Mouse (Mus musculus) ES-E14 (cell line): ENCODE data around the gene Ces1b. TPM values are rescaled to one million over a fixed set of nuclear protein-coding genes. Genes with fewer than 3 reads are reported as not detected.

Experiments
- DNase-seq: peaks from one replicate; pipeline ENCODE4 v3.0.0-alpha.2; 2013; ENCODE audit warnings: low read depth, low spot score
- H3K27ac ChIP-seq: 2 replicates; pipeline ENCODE4 v1.5.1; 2012; ENCODE audit warnings: low read depth, mild to moderate bottlenecking, low read length, moderate library complexity, mixed read lengths; ENCODE audit not compliant: poor library complexity, insufficient read depth, severe bottlenecking
- H3K36me3 ChIP-seq: 2 replicates; pipeline ENCODE4 v1.6.1; 2012; ENCODE audit warnings: mild to moderate bottlenecking, low read length, moderate library complexity, mixed read lengths; ENCODE audit not compliant: control insufficient read depth, poor library complexity, insufficient read depth, severe bottlenecking
- H3K4me1 ChIP-seq, 2 experiments: fragments of 150-350 bp in 1 of 2; sonication (generic) in 1 of 2; 2 replicates each; pipeline ENCODE4 v1.6.1; 2012; ENCODE audit warnings: low read length in 2 of 2, mild to moderate bottlenecking in 1 of 2, mixed read lengths in 1 of 2; ENCODE audit not compliant: control insufficient read depth in 2 of 2, insufficient read depth in 2 of 2, poor library complexity in 1 of 2
- H3K4me3 ChIP-seq, 2 experiments: fragments of 150-350 bp in 1 of 2; sonication (generic) in 1 of 2; 2 replicates each; pipeline ENCODE4 v1.5.1; 2012; ENCODE audit warnings: low read length in 2 of 2, low read depth in 1 of 2, mild to moderate bottlenecking in 1 of 2, mixed read lengths in 1 of 2; ENCODE audit not compliant: insufficient read depth in 1 of 2, poor library complexity in 1 of 2, severe bottlenecking in 1 of 2
- H3K9ac ChIP-seq: 2 replicates; pipeline ENCODE4 v1.6.1; 2012; ENCODE audit warnings: low read depth, mild to moderate bottlenecking, low read length, mixed read lengths; ENCODE audit not compliant: poor library complexity, insufficient read depth, severe bottlenecking
- H3K9me3 ChIP-seq: fragments of 150-350 bp; sonication (generic); 2 replicates; pipeline ENCODE4 v1.6.1; 2012; ENCODE audit warnings: low read depth, mild to moderate bottlenecking, low read length; ENCODE audit not compliant: control insufficient read depth, insufficient read depth
- CHD2 ChIP-seq: IDR thresholded peaks from 2 replicates; pipeline ENCODE4 v1.6.1; 2014; ENCODE audit warnings: mild to moderate bottlenecking, low read depth, low read length, inconsistent platforms
- HCFC1 ChIP-seq: IDR thresholded peaks from 2 replicates; pipeline ENCODE4 v1.6.1; 2012; ENCODE audit warnings: low read length, inconsistent platforms, borderline replicate concordance; ENCODE audit not compliant: insufficient read depth
- MAFK ChIP-seq: IDR thresholded peaks from 2 replicates; pipeline ENCODE4 v1.6.1; 2014; ENCODE audit warnings: mild to moderate bottlenecking, low read depth, low read length, inconsistent platforms; ENCODE audit not compliant: insufficient read depth
- ZC3H11A ChIP-seq: IDR thresholded peaks from 2 replicates; pipeline ENCODE4 v1.6.1; 2012; ENCODE audit warnings: low read depth, mild to moderate bottlenecking, inconsistent platforms, low read length, borderline replicate concordance
- ZNF384 ChIP-seq: IDR thresholded peaks from 2 replicates; pipeline ENCODE4 v1.6.1; 2012; ENCODE audit warnings: low read depth, low read length, inconsistent platforms
- in situ Hi-C, 2 experiments: fragments of 600-800 bp; cut with MboI; formaldehyde crosslinking; loops; one replicate each; pipeline ENCODE4 v1.15.1; 2025; ENCODE audit warnings: low sequenced_read_pairs in 2 of 2, inconsistent platforms in 1 of 2; ENCODE audit not compliant: unreplicated experiment in 2 of 2
- total RNA-seq: library from RNA; depleted of rRNA; stranded (reverse); fragments of 300-350 nt; gene quantifications from 2 replicates; pipeline ENCODE4 v1.2.3, GENCODE M21; 2012

The Ces1b gene
- total RNA-seq, 1 experiment: 0.18 TPM

GRCm38 (mm10) chr8:93055238-93055637, 24.6 kb downstream of the Ces1b start:
- no peak overlapping the region for H3K9ac ChIP-seq
- no peak overlapping the region for H3K4me3 ChIP-seq
- no peak for TF ChIP-seq MAFK
- TF ChIP-seq HCFC1: no peak
- TF ChIP-seq ZNF384: no peak
- no peak for TF ChIP-seq ZC3H11A
- TF ChIP-seq CHD2: no peak
- H3K9me3 ChIP-seq: no peaks in the 10 kb centered on the region
- H3K4me1 ChIP-seq: peaks cover 0 to 2% of the 10 kb centered on the region in 2 experiments; a peak in 1 of 4 replicates
- H3K36me3 ChIP-seq: no peaks in the 10 kb centered on the region
- DNase-seq: no peak
- in situ Hi-C loops: loop anchor here in 1 of 2 experiments (5.0 kb wide), 1 partner anchor 42 kb away; no protein-coding TSS in a partner anchor
- no peak overlapping the region for H3K27ac ChIP-seq

- no peak overlapping the region for H3K27ac ChIP-seq
- TF ChIP-seq MAFK: no peak
- TF ChIP-seq CHD2: no peak
- TF ChIP-seq ZC3H11A: no peak
- TF ChIP-seq HCFC1: no peak
- TF ChIP-seq ZNF384: no peak
- no peak overlapping the region for H3K4me3 ChIP-seq
- DNase-seq: no peak
- H3K9ac ChIP-seq: no peak overlapping the region
- H3K36me3 ChIP-seq: no peaks in the 10 kb centered on the region
- H3K9me3 ChIP-seq: no peaks in the 10 kb centered on the region
- no peaks in the 10 kb centered on the region for H3K4me1 ChIP-seq
- in situ Hi-C loops: loop anchor here in 1 of 2 experiments (25.0 kb wide), 1 partner anchor 1164 kb away; the partner anchor contains the start of gene Nup93
Measured at GRCm38 (mm10) chr8:93048510-93049416, 31.1 kb downstream of the Ces1b start.

- in situ Hi-C loops: loop anchor here in 1 of 2 experiments (25.0 kb wide), 1 partner anchor 1164 kb away; the partner anchor contains the start of gene Nup93
- TF ChIP-seq CHD2: no peak
- no peak for TF ChIP-seq ZNF384
- no peak for TF ChIP-seq ZC3H11A
- TF ChIP-seq MAFK: no peak
- TF ChIP-seq HCFC1: no peak
- no peaks in the 10 kb centered on the region for H3K9me3 ChIP-seq
- H3K36me3 ChIP-seq: no peaks in the 10 kb centered on the region
- no peak for DNase-seq
- H3K9ac ChIP-seq: no peak within 1 kb of the TSS
- no peaks in the 10 kb centered on the region for H3K4me1 ChIP-seq
- no peak within 1 kb of the TSS for H3K4me3 ChIP-seq
- H3K27ac ChIP-seq: no peak within 1 kb of the TSS
Measured at GRCm38 (mm10) chr8:93048092-93048491, 31.7 kb downstream of the Ces1b start, which contains the start of gene Ces1a. TSS of gene Ces1a (minus strand) at chr8:93048192.

GRCm38 (mm10) chr8:93043083-93043482, 36.7 kb downstream of the Ces1b start:
- H3K27ac ChIP-seq: no peak overlapping the region
- DNase-seq: no peak
- H3K4me3 ChIP-seq: no peak overlapping the region
- H3K9ac ChIP-seq: no peak overlapping the region
- in situ Hi-C loops: loop anchor here in 1 of 2 experiments (25.0 kb wide), 1 partner anchor 1169 kb away; the partner anchor contains the start of gene Nup93
- H3K36me3 ChIP-seq: no peaks in the 10 kb centered on the region
- peaks cover 0 to 6% of the 10 kb centered on the region in 2 experiments; a peak in 1 of 4 replicates for H3K4me1 ChIP-seq
- no peaks in the 10 kb centered on the region for H3K9me3 ChIP-seq
- TF ChIP-seq CHD2 (no peak), MAFK (no peak), ZC3H11A (no peak), ZNF384 (no peak), HCFC1 (no peak)
